Mouse (Mus musculus): ENCODE data around the gene Kif24.

Kif24 gene

DNA sequence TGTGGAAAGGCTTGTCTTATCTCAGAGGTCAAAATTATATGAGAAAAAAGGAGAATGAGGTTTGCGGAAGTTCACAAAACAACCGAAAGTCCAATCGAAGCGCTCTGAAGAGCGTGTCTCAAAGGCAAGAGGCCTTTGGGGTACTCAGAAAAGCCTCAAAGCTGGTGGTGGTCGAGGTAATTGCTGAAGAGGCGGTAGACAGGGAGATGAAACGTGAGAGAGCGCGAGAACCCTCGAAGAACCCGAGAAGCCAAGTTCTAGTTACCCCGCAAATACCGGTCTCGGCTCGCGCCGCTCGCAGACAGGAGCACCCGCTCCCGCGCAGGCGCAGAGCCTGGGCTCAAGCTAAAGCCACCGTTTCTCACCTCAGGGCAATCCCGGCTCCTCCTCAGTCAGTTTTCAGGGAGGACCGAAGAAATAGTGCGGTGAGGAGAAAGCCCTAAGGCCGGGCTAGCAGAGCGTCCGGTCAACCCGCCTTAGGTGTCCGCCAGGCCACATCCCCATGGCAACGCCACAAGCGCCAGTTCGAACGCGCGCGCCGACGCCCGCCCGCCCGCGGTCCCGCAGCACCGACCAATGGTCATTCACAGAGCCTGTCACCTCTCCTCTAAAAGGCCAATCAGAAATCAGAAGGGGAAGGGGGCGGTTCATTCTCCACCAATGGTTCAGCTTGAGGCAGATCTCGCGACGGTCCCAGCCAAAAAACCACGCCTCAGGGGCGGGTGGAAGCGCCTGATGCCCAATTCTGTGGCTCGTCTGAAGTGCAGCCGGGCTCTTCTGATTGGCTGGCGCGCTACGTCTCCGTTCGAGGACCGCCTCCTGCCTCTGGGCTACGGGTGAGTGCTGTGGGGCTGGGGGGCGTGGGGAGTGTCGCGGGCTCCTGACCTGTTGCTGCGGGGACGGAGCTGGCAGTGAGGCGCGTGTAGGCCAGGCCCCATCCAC is at the start of gene Kif24, which contains the start of gene Nudt2:
Kif24 (minus strand) TSS at position 543 of the 942 bp plus-strand sequence.
Nudt2 (plus strand) TSS at position 807 of the 942 bp plus-strand sequence.
- DNase-seq (ENCODE audit: low spot score), result peak; percentile 86

- no peak for DNase-seq (ENCODE audit: low spot score)
Measured at GRCm38 (mm10) chr4:41513714-41514113, 49.0 kb upstream of the Kif24 start.

GRCm38 (mm10) chr4:41513309-41513708 is 48.6 kb upstream of the Kif24 start:
- DNase-seq (ENCODE audit: low spot score), result no peak

- no peak for DNase-seq (ENCODE audit: low spot score)
Measured at GRCm38 (mm10) chr4:41507998-41508397, 43.3 kb upstream of the Kif24 start.

GRCm38 (mm10) chr4:41507326-41507924 is 42.7 kb upstream of the Kif24 start:
- DNase-seq (ENCODE audit: low spot score), result no peak

- DNase-seq (ENCODE audit: low spot score), result peak; percentile 86
Measured at GRCm38 (mm10) chr4:41506906-41507305, 42.2 kb upstream of the Kif24 start.

DNA sequence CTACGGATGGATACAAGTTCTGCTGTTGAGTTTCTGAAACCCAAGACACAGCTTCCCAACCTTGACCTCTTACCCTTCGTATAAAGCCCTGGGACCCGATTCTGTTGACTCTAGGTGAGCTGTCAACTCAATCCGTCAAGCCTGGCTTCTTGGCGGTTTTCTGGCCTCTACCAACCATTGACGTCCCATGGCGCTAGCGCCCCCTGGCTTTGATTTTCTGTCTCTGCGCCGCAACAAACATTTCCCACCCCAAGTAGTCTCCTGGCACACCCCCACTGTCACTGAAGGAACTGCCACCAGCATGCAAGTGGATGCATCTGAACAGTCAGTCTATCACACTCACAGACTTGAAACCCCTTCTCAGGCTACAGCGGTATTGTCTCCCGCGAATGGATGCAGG is 41.5 kb upstream of the Kif24 start:
- DNase-seq (ENCODE audit: low spot score), result no peak

DNA sequence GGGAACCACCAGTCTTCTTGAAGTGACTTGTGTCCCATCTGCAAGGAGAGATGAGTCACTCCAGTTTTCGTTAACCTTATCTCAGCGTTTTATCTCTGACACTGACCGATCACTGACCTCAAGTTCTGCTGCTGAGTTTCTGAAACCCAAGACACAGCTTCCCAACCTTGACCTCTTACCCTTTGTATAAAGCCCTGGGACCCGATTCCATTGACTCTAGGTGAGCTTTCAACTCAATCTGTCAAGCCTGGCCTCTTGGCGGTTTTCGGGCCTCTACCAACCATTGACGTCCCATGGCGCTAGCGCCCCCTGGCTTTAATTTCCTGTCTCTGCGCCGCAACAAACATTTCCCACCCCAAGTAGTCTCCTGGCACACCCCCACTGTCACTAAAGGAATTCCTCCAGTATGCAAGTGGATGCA is 40.5 kb upstream of the Kif24 start:
- no peak for DNase-seq (ENCODE audit: low spot score)

DNA sequence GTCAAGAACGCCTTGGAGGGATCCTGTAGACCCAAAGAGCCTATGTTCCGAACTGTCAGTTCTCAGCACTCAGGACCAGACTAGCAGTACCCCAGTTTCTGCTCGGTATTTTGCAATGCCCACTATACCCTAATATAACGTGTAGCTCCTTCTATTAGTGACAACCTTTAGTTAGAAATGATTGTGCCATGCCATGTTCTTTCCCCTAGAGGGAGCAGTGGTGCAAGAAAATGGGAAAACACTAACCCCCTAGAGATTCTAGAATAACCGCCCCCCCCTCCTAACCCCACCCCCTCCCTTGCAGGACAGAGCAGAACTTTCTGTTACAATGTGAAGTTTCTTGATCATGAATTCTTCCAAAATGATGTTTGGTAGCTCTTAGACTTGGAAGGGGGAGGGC is 39.6 kb upstream of the Kif24 start:
- DNase-seq (ENCODE audit: low spot score), result no peak

DNA sequence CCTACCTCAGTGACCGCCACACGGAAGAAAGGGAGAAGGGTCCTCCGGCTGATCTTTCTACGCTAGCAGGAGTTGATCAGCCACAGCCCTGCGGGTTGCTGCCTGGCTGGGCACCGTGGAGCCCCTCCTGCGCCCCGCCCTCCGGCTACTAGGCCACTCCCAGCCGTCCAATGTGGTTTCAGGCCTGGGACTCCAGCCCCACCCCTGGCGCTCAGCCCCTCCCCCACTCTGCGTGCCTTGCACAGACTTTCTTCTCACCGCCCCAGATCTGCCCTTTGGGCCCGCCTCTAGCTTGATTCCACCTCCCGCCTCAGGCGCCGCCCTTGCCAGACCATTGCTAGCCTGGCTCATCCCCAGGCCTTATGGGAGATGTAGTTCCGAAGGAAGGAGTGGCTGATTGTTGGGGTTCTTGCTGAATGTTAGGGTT is 38.3 kb upstream of the Kif24 start, which contains the start of gene AI464131:
AI464131 (minus strand) TSS at position 91 of the 427 bp plus-strand sequence.
- peak; percentile 98 for DNase-seq (ENCODE audit: low spot score)

GRCm38 (mm10) chr4:41502171-41502940 is 37.7 kb upstream of the Kif24 start:
- DNase-seq (ENCODE audit: low spot score), result no peak

DNA sequence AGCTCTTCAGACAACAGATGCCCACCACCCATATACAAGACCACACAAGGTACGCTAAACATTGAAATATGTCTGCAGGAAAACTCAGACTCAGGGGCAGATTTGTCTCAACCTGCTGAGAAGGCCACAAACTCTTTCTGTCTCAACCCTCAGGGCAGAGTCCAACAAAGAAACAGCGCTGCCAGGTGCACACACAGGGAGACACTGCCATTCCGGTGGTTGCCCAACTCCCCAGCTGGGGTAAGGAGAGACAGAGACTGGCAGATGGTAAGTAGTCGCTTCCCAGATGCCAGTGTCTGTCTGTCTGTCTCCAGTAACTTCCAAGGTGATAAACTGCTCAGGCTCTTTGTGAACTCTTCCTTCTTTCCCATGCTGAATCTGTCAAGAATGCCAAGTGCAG is 36.1 kb upstream of the Kif24 start:
- no peak for DNase-seq (ENCODE audit: low spot score)

DNA sequence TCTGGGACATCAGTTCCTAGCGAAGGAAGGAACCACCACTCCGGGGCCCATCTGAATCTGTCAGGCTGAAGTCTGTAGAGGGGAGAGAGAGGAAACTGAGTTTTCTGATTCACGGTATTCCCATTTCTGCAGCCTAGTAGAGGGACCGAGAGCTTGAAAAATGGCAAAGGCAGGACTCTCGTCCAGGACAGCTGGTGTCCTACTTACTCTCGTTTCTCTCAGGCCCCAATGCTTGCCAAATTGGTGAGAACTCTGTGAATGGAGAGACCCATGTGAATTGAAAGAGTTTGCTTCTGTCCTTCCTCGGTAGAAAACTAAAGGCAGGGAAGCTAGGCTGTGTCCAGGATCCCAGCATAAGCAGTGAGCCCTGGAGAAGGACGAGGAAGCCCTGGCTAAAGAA is 34.9 kb upstream of the Kif24 start:
- no peak for DNase-seq (ENCODE audit: low spot score)

DNA sequence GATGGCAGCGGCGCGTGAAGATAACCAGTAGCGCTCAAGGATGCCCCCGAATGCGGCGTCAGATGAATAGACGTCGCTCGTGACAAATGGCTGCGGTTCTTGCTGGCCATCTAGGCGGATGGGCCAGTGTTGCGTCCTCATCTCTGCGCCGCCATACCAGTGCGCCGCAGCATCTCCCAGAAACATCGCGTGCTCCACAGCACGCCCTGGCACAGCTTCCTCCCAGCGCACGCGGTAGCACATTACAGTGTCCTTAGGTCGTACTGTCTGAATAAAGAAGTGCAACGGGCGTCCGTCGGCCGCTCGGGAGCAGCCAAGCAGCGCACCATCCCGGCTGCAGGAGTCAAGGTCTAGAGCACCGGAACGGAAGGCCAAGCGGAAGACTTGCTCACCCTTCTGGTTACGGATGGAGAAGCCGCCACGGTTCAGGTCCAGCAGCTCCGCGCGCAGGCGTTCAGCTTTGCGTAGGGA is 34.3 kb upstream of the Kif24 start:
- DNase-seq (ENCODE audit: low spot score), result no peak

DNA sequence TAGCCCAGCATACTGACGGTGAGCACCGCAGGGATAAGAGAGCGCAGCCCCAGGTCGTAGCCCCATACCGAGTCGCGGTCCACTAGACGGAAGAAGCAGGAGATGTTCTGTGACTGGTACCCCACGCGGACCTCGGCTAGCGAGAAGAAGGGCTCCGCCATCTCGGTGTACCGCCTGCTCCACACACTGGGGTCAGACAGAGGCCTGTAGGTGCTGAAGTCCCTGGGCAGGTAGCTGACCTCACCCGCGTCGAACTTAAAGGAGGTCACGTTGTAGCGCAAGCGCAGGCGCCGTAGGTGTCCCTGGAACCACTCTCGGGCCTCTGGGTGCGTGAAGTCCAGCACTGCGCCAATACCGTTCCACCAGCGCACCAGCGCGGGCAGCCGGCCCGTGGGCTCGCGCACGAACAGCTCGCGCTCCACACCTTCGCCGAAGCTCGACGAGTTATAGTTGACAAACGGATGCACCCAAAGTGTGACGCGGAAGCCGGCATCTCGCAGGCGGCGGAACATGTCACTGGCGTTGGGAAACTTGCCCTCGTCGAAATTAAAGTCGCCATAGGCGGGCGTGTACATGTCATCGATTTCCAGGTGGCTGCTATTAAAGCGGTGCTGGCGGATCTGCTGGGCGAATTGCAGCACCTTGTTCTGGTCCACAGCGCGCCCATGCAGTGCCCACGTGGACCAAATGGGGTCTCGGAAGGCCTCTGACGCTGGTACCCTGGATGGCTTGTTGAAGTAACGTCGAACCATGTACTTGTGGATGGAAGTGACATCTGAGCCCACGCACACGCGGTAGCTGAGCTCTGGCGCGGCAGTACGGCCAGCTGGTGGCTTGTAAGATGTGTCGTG is 33.5 kb upstream of the Kif24 start:
- DNase-seq (ENCODE audit: low spot score), result no peak

DNA sequence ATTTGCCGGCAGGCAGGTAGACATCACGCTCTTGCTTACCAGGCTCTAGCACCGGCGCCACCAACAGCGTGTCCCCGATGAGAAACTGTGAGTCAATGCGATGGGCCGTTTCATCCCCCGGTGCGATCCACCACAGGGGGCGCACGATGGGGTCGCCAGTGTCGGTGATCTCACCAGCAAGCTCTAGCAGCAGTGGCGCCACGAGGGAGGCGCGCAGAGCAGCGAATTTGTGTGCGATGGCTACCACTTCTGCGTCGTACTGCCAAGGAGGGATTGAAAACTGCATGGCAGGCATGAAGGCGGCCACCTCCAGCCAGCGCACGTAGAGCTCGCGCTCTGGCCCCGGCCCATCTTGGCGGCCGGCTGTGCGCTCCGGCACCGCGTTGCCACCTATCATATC is 32.9 kb upstream of the Kif24 start:
- no peak for DNase-seq (ENCODE audit: low spot score)

GRCm38 (mm10) chr4:41497046-41497445 is 32.4 kb upstream of the Kif24 start:
- no peak for DNase-seq (ENCODE audit: low spot score)

GRCm38 (mm10) chr4:41495850-41496249 is 31.2 kb upstream of the Kif24 start:
- DNase-seq (ENCODE audit: low spot score), result no peak

DNA sequence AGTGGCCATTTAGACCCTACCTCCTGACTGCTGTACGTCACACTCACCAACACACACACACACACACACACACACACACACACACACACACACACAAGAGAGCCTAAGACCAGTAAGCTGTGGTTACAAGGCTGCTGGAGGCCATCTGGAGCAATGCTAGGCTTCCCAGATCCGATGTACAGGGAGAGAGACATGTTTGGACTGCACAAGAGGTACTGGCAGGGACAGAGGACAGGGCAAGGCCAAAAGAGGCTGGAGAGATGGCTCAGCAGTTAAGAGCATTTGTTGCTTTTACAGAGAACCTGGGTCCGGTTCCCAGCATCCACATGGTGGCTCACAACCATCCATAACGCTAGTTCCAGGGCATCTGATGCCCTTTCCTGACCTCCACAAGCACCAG is 30.4 kb upstream of the Kif24 start:
- DNase-seq (ENCODE audit: low spot score), result no peak

- no peak for DNase-seq (ENCODE audit: low spot score)
Measured at GRCm38 (mm10) chr4:41494378-41494777, 29.7 kb upstream of the Kif24 start.

DNA sequence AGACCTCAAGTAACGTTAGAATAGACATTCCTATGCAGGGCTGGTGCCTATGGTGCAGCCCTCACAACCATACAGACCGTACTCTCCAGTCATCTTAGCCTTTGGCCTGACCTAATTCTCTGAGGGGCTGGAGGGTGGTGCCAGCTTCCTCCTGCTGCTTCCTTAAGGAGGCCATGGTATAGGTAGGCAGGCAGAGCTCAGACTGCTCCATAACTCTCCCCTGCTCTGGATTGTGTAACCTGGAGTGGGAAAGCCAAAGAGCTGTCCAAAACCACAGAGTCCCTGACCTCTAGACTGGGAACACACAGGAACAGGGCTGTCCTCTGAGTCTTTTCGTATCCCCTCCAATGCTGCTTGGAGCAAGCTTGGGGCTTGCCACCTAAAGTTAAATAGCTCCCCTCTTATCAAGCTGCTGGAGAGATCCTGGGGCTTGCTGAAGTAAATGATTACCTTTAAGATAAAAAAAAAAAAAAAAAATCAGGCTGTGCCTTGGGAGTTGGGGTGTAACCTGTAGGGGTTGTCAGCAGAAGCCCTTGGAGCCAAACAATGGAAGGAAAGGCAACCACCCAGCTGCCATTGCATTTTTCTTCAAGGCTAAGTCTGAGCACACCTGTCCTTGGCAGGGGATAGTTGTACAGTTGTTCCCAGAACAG is 28.9 kb upstream of the Kif24 start:
- DNase-seq (ENCODE audit: low spot score), result no peak

Measured in urinary bladder, postnatal 25 days (tissue).